Mouse (Mus musculus) forebrain, embryonic 11.5 days (tissue): ENCODE results near the gene Hephl1. TPM values are rescaled to one million over a fixed set of nuclear protein-coding genes. Genes with fewer than 3 reads are reported as not detected.
"Not testable (repeated sequence)": the region's sequence is repeated elsewhere in the genome, so short reads cannot be mapped to it uniquely, and the experiment has no call there.

Experiments
- ATAC-seq: fragments of 200-750 bp; cut with Nextera tagmentation; replicated peaks from 2 replicates; pipeline ENCODE4 v1.8.0; 2017; ENCODE audit warnings: moderate TSS enrichment; ENCODE audit not compliant: low FRiP score
- DNase-seq: peaks from one replicate; pipeline ENCODE4 v3.0.0-alpha.2; 2017; ENCODE audit warnings: low spot score
- H3K27ac ChIP-seq: fragments of 300-500 bp; sonication (generic); 2 replicates; pipeline ENCODE4 v1.5.1; 2014; ENCODE audit warnings: low read depth, low read length
- H3K27me3 ChIP-seq: fragments of 300-500 bp; sonication (generic); 2 replicates; pipeline ENCODE4 v1.6.1; 2014; ENCODE audit warnings: mild to moderate bottlenecking, low read length, mixed read lengths; ENCODE audit not compliant: control insufficient read depth, insufficient read depth
- H3K36me3 ChIP-seq: fragments of 300-500 bp; sonication (generic); 2 replicates; pipeline ENCODE4 v1.6.1; 2014; ENCODE audit warnings: mild to moderate bottlenecking, low read length, moderate library complexity, mixed read lengths; ENCODE audit not compliant: control insufficient read depth, insufficient read depth
- H3K4me1 ChIP-seq: fragments of 300-500 bp; sonication (generic); replicated peaks from 2 replicates; pipeline ENCODE4 v1.6.1; 2014; ENCODE audit warnings: low read length, mixed read lengths; ENCODE audit not compliant: control insufficient read depth, insufficient read depth
- H3K4me2 ChIP-seq: fragments of 300-500 bp; sonication (generic); 2 replicates; pipeline ENCODE4 v1.6.1; 2014; ENCODE audit warnings: low read depth, mild to moderate bottlenecking, low read length, moderate library complexity, mixed read lengths; ENCODE audit not compliant: severe bottlenecking
- H3K4me3 ChIP-seq: fragments of 300-500 bp; sonication (generic); 2 replicates; pipeline ENCODE4 v1.5.1; 2014; ENCODE audit warnings: low read depth, low read length
- H3K9ac ChIP-seq: fragments of 300-500 bp; sonication (generic); 2 replicates; pipeline ENCODE4 v1.6.1; 2014; ENCODE audit warnings: low read length
- H3K9me3 ChIP-seq: fragments of 300-500 bp; sonication (generic); 2 replicates; pipeline ENCODE4 v1.6.1; 2016; ENCODE audit warnings: low read length, mixed read lengths; ENCODE audit not compliant: control insufficient read depth
- whole genome bisulfite sequencing: fragments of 180-500 bp; shearing (Covaris S2); extraction: QIAGEN DNeasy Blood & Tissue Kit; methylation state at CpG from one replicate; pipeline ENCODE4 v1.1.7; 2014; 5-methylcytosine and 5-hydroxymethylcytosine counted together
- polyA plus RNA-seq: library from polyadenylated mRNA; unstranded; fragments of >200 nt; fragmentation: Nextera tagmentation; extraction: Ambion mirVana; gene quantifications from 2 replicates; pipeline ENCODE4 v1.2.1, GENCODE M21; 2014

Hephl1 gene
- polyA plus RNA-seq, 1 experiment from 2014 or later, result not detected

GRCm38 (mm10) chr9:15114102-15114501 is 2.2 kb upstream of the Hephl1 start:
- H3K4me3 ChIP-seq, result no peak overlapping the region
- no peak overlapping the region for H3K27ac ChIP-seq
- H3K9me3 ChIP-seq, result no peaks in the 10 kb centered on the region
- H3K4me1 ChIP-seq, result no peaks in the 10 kb centered on the region
- no peak overlapping the region for H3K9ac ChIP-seq
- no peaks in the 10 kb centered on the region for H3K36me3 ChIP-seq
- DNase-seq, result no peak
- H3K27me3 ChIP-seq, result no peaks in the 10 kb centered on the region
- 35% methylated on average over 6 of the region's 6 CpGs for WGBS
- H3K4me2 ChIP-seq, result no peak overlapping the region
- no peak for ATAC-seq

GRCm38 (mm10) chr9:15108101-15108500 is 3.8 kb downstream of the Hephl1 start:
- H3K36me3 ChIP-seq, result no peaks in the 10 kb centered on the region
- H3K9me3 ChIP-seq, result no peaks in the 10 kb centered on the region
- H3K4me1 ChIP-seq, result no peaks in the 10 kb centered on the region
- 62% methylated on average over 9 of the region's 9 CpGs for WGBS
- H3K27me3 ChIP-seq, result no peaks in the 10 kb centered on the region
- no peak overlapping the region for H3K4me2 ChIP-seq
- no peak for ATAC-seq
- no peak overlapping the region for H3K27ac ChIP-seq
- no peak overlapping the region for H3K9ac ChIP-seq
- no peak for DNase-seq
- no peak overlapping the region for H3K4me3 ChIP-seq

GRCm38 (mm10) chr9:15105136-15105535 is 6.8 kb downstream of the Hephl1 start:
- Histone ChIP-seq H3K27me3 (no peaks in the 10 kb centered on the region), H3K9ac (no peak overlapping the region), H3K4me1 (no peaks in the 10 kb centered on the region), H3K36me3 (no peaks in the 10 kb centered on the region), H3K9me3 (no peaks in the 10 kb centered on the region), H3K4me2 (no peak overlapping the region), H3K4me3 (no peak overlapping the region), H3K27ac (no peak overlapping the region)
- no peak for ATAC-seq
- no peak for DNase-seq
- WGBS, result 73% methylated on average over 4 of the region's 4 CpGs

GRCm38 (mm10) chr9:15103579-15104300 is 8.2 kb downstream of the Hephl1 start:
- Histone ChIP-seq H3K36me3 (no peaks in the 10 kb centered on the region), H3K4me2 (no peak overlapping the region), H3K4me3 (no peak overlapping the region), H3K27me3 (no peaks in the 10 kb centered on the region), H3K4me1 (no peaks in the 10 kb centered on the region), H3K9ac (no peak overlapping the region), H3K27ac (no peak overlapping the region), H3K9me3 (no peaks in the 10 kb centered on the region)
- ATAC-seq, result no peak
- DNase-seq, result no peak
- WGBS, result 77% methylated on average over 11 of the region's 11 CpGs

- DNase-seq, result no peak
- Histone ChIP-seq H3K36me3 (no peaks in the 10 kb centered on the region), H3K4me1 (no peaks in the 10 kb centered on the region), H3K27ac (no peak overlapping the region), H3K4me3 (no peak overlapping the region), H3K27me3 (no peaks in the 10 kb centered on the region), H3K9me3 (no peaks in the 10 kb centered on the region), H3K4me2 (no peak overlapping the region), H3K9ac (no peak overlapping the region)
- no peak for ATAC-seq
- WGBS, result 86% methylated on average over 7 of the region's 7 CpGs
Observed at GRCm38 (mm10) chr9:15101531-15102161, 10.3 kb downstream of the Hephl1 start.

- 91% methylated on average over 7 of the region's 7 CpGs for WGBS
- H3K27me3 ChIP-seq, H3K9ac ChIP-seq, H3K4me2 ChIP-seq, H3K36me3 ChIP-seq, H3K9me3 ChIP-seq, H3K27ac ChIP-seq, H3K4me3 ChIP-seq, H3K4me1 ChIP-seq, DNase-seq, ATAC-seq: not testable (repeated sequence)
Observed at GRCm38 (mm10) chr9:15098421-15098820, 13.5 kb downstream of the Hephl1 start.

GRCm38 (mm10) chr9:15097172-15097571 is 14.7 kb downstream of the Hephl1 start:
- H3K27me3 ChIP-seq, result no peaks in the 10 kb centered on the region
- no peaks in the 10 kb centered on the region for H3K4me1 ChIP-seq
- no peak for DNase-seq
- no peak overlapping the region for H3K4me3 ChIP-seq
- ATAC-seq, result no peak
- no peaks in the 10 kb centered on the region for H3K36me3 ChIP-seq
- no peak overlapping the region for H3K27ac ChIP-seq
- 88% methylated on average over 2 of the region's 2 CpGs for whole genome bisulfite sequencing
- H3K9ac ChIP-seq, result no peak overlapping the region
- no peaks in the 10 kb centered on the region for H3K9me3 ChIP-seq
- no peak overlapping the region for H3K4me2 ChIP-seq

- H3K4me3 ChIP-seq, result no peak overlapping the region
- no peaks in the 10 kb centered on the region for H3K9me3 ChIP-seq
- WGBS, result 95% methylated on average over 1 of the region's 1 CpGs
- ATAC-seq, result no peak
- no peak for DNase-seq
- H3K27ac ChIP-seq, result no peak overlapping the region
- no peaks in the 10 kb centered on the region for H3K27me3 ChIP-seq
- H3K4me1 ChIP-seq, result no peaks in the 10 kb centered on the region
- H3K9ac ChIP-seq, result no peak overlapping the region
- no peaks in the 10 kb centered on the region for H3K36me3 ChIP-seq
- no peak overlapping the region for H3K4me2 ChIP-seq
Observed at GRCm38 (mm10) chr9:15096161-15096560, 15.7 kb downstream of the Hephl1 start.

- H3K9me3 ChIP-seq, result no peaks in the 10 kb centered on the region
- H3K4me3 ChIP-seq, result no peak overlapping the region
- ATAC-seq (no peak), DNase-seq (no peak)
- no peaks in the 10 kb centered on the region for H3K36me3 ChIP-seq
- H3K4me1 ChIP-seq, result no peaks in the 10 kb centered on the region
- H3K4me2 ChIP-seq, result no peak overlapping the region
- no peak overlapping the region for H3K9ac ChIP-seq
- H3K27ac ChIP-seq, result no peak overlapping the region
- no peaks in the 10 kb centered on the region for H3K27me3 ChIP-seq
- WGBS, result 79% methylated on average over 3 of the region's 3 CpGs
Observed at GRCm38 (mm10) chr9:15095206-15095605, 16.7 kb downstream of the Hephl1 start.
